Mouse (Mus musculus) layer of hippocampus, adult 2 months (tissue): ENCODE measurements around the gene Prmt1. TPM values are rescaled to one million over a fixed set of nuclear protein-coding genes. Genes with fewer than 3 reads are reported as not detected.

Experiments used
- DNase-seq, 2 experiments: peaks; one replicate each; pipeline ENCODE4 v3.0.0; 2022; ENCODE audit warnings: low spot score in 2 of 2
- H3K27ac ChIP-seq: fragments of 200-600 bp; 2 replicates; pipeline ENCODE4 v1.8.1; 2022
- H3K4me3 ChIP-seq: fragments of 200-600 bp; 2 replicates; pipeline ENCODE4 v1.8.1; 2022; ENCODE audit warnings: mild to moderate bottlenecking
- CTCF ChIP-seq: fragments of 200-600 bp; conservative IDR thresholded peaks from 2 replicates; pipeline ENCODE4 v1.8.1; 2022; ENCODE audit warnings: antibody characterized with exemption, mild to moderate bottlenecking, moderate library complexity
- total RNA-seq, 2 experiments: library from RNA; stranded (reverse); gene quantifications; 2 replicates each; pipeline ENCODE4 v1.2.3; 2021

The Prmt1 gene
- total RNA-seq, 2 experiments from 2014 or later, result 165 to 171 TPM

- Histone ChIP-seq H3K4me3 (no peak overlapping the region), H3K27ac (no peak overlapping the region)
- no peak for DNase-seq
- no peak for TF ChIP-seq CTCF
Measured at GRCm38 (mm10) chr7:44962831-44963230, 23.5 kb downstream of the Prmt1 start.

- no peak overlapping the region for H3K27ac ChIP-seq
- no peak overlapping the region for H3K4me3 ChIP-seq
- no peak for DNase-seq
- no peak for TF ChIP-seq CTCF
Measured at GRCm38 (mm10) chr7:44962337-44962736, 24.0 kb downstream of the Prmt1 start.

- TF ChIP-seq CTCF, result no peak
- Histone ChIP-seq H3K4me3 (no peak overlapping the region), H3K27ac (no peak overlapping the region)
- DNase-seq, result no peak
Measured at GRCm38 (mm10) chr7:44960512-44960910, 25.9 kb downstream of the Prmt1 start.

- Histone ChIP-seq H3K27ac (no peak overlapping the region), H3K4me3 (no peak overlapping the region)
- no peak for TF ChIP-seq CTCF
- no peak for DNase-seq
Measured at GRCm38 (mm10) chr7:44959874-44960511, 26.4 kb downstream of the Prmt1 start.

- no peak for DNase-seq
- no peak for TF ChIP-seq CTCF
- Histone ChIP-seq H3K4me3 (no peak overlapping the region), H3K27ac (no peak overlapping the region)
Measured at GRCm38 (mm10) chr7:44959281-44959680, 27.1 kb downstream of the Prmt1 start.

DNA sequence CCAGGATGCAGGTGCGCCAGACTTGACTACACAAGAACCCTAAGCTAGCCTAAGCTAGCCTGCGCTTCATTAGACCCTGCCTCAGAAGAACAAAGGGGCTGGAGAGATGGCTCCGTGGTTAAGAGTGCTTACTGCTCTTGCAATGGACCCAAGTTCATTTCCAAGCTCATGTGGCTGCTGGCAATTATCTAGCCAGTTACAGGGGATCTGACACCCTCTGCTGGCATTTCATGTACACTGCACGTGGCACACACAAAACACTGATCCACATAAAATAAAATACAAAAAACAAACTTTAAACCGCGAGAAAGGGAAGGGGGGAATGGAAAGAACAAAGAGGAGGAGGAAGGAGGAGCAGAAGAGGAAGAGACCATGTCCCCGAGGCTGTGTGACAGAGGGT, 28.2 kb downstream of the Prmt1 start:
- peak in 1 of 2 experiments; percentile 66 for DNase-seq
- Histone ChIP-seq H3K27ac (no peak overlapping the region), H3K4me3 (no peak overlapping the region)
- TF ChIP-seq CTCF, result peak; percentile 87

DNA sequence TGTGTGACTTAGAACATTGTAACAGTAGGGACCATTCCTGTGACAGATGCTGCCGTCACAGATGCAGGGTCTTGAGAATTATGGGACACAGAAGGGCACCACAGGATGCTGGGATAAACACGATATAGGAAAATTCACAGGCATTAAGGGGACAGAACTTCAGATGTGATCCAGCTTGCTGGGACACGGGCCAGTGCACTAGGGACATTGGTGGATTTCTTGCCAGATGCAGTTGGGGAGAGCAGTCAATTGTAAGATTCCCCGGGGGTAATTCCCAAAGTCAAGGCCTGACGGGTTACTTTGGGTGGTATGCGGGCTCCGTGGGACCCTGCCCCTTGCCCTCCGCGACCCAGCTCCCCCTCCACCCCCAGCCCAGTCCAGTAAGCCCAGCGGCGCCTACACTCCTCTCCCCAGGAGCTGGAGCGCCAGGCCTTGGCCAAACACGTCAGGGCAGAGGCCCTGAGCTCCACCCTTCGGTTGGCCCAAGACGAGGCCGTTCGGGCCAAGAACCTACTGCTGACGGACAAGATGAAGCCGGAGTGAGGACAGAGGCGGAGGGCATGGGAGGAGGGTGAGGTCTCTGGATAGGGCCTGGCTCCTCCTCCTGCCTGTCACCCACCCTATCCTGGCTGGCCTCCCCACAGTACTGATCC, 29.1 kb downstream of the Prmt1 start:
- Histone ChIP-seq H3K4me3 (no peak overlapping the region), H3K27ac (no peak overlapping the region)
- TF ChIP-seq CTCF, result no peak
- DNase-seq, result no peak

GRCm38 (mm10) chr7:44956266-44956665, 30.1 kb downstream of the Prmt1 start:
- TF ChIP-seq CTCF, result no peak
- no peak for DNase-seq
- Histone ChIP-seq H3K27ac (no peak overlapping the region), H3K4me3 (no peak overlapping the region)

DNA sequence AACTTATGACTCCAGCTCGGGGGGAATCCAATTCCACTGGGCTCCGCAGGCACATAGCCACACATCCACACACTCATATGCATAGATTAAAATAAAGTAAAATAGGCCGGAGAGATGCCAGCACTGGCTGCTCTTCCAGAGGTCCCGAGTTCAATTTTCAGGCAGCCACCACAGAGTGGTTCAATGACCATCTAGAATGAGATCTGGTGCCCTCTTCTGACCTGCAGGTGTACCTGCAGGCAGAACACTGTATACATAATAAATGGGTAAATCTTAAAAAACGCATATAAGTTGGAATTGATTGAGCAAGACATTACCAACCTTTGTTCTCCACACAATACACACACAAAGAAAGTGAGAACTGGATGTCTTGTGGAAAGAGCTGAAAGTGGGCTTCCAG, 30.7 kb downstream of the Prmt1 start:
- Histone ChIP-seq H3K27ac (no peak overlapping the region), H3K4me3 (no peak overlapping the region)
- TF ChIP-seq CTCF, result peak; percentile 82
- DNase-seq, result no peak

- DNase-seq, result no peak
Measured at GRCm38 (mm10) chr7:44954091-44954885, 32.1 kb downstream of the Prmt1 start.

GRCm38 (mm10) chr7:44953561-44953960, 32.8 kb downstream of the Prmt1 start:
- no peak for TF ChIP-seq CTCF
- Histone ChIP-seq H3K27ac (no peak overlapping the region), H3K4me3 (no peak overlapping the region)
- DNase-seq, result no peak

More at GRCm38 (mm10) chr7:44954091-44954885, 32.1 kb downstream of the Prmt1 start:
- H3K4me3 ChIP-seq, result no peak overlapping the region
- no peak for TF ChIP-seq CTCF
- H3K27ac ChIP-seq, result no peak overlapping the region

DNA sequence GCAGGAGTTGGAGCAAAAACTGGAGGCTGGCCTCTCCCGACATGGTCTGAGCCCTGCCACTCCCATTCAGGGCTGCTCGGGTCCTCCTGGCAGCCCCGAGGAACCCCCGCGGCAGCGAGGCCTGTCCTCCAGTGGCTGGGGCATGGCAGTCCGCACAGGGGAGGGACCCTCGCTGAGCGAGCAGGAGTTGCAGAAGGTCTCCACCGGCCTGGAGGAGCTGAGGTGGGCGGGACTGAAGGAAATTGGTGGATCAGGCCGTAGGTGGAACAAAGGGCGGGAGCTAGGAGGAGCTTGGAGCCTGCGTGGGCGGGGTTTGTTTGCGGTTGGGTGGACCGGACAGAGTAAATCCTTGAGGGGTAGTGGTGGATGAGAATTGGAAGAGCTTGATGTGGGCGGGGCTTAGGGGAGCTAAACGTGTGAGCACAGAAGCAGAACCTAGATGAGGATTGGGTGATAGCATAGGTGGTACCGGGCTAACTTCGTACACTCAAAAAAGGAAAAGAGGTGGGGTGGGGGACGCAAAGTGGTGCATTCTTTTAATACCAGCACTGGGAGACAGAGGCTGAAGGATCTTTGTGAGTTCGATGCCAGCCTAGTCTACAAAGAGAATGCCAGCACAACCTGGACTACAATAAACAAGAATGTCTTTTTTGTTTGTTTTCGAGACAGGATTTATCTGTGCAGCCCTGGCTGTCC, 33.6 kb downstream of the Prmt1 start:
- Histone ChIP-seq H3K27ac (peak overlapping the region; percentile 40; the same call in 1 of the 2 replicates), H3K4me3 (peak overlapping the region; percentile 55)
- no peak for TF ChIP-seq CTCF
- peak; percentile 71 to 87 for DNase-seq

- TF ChIP-seq CTCF, result no peak
Measured at GRCm38 (mm10) chr7:44951960-44952359, 34.4 kb downstream of the Prmt1 start.

More at GRCm38 (mm10) chr7:44951960-44952359, 34.4 kb downstream of the Prmt1 start:
- no peak for DNase-seq
- Histone ChIP-seq H3K4me3 (peak overlapping the region; percentile 55), H3K27ac (peak overlapping the region; percentile 40; the same call in 1 of the 2 replicates)
